Mouse (Mus musculus) urinary bladder, postnatal 0 days (tissue): Measurements from ENCODE around the gene Gp1ba. TPM values are rescaled to one million over a fixed set of nuclear protein-coding genes. Genes with fewer than 3 reads are reported as not detected.

ENCODE experiments used
- polyA plus RNA-seq: library from polyadenylated mRNA; unstranded; fragments of >200 nt; fragmentation: Nextera tagmentation; extraction: Ambion mirVana; gene quantifications from 2 replicates; pipeline ENCODE4 v1.2.1, GENCODE M21; 2015

Gp1ba gene
- polyA plus RNA-seq = 0.14 and 0.31 TPM in 2 replicates

GRCm38 (mm10) chr11:70638714-70639278, at the start of gene Gp1ba:
TSS of gene Gp1ba (plus strand) at chr11:70639122.

GRCm38 (mm10) chr11:70615516-70616093, 23.3 kb upstream of the Gp1ba start, which contains the start of gene 4930544D05Rik:
TSS of gene 4930544D05Rik (plus strand) at chr11:70615848.

DNA sequence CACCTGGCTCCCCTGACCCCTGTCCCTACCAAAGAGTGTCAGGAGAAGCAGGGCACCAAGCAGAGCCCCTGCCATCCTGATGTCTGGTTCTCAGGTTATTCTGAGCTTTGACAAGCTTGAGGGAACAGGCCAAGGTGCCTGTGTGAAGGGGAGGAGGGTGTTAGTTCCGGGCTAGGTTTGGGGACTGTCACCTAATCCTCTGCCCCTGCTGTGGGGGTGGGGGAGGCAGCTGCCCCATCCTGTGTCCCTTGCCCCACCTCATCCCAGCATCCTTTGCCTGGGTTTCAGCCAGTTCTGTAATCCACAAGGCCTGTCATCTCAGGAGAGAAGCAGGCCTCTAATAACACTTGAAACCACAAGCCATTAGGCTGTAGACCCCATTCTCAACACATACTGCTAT, 19.8 kb upstream of the Gp1ba start, which contains the start of gene Chrne:
TSS of gene Chrne (minus strand) at position 116 of the 400 bp plus-strand sequence.

DNA sequence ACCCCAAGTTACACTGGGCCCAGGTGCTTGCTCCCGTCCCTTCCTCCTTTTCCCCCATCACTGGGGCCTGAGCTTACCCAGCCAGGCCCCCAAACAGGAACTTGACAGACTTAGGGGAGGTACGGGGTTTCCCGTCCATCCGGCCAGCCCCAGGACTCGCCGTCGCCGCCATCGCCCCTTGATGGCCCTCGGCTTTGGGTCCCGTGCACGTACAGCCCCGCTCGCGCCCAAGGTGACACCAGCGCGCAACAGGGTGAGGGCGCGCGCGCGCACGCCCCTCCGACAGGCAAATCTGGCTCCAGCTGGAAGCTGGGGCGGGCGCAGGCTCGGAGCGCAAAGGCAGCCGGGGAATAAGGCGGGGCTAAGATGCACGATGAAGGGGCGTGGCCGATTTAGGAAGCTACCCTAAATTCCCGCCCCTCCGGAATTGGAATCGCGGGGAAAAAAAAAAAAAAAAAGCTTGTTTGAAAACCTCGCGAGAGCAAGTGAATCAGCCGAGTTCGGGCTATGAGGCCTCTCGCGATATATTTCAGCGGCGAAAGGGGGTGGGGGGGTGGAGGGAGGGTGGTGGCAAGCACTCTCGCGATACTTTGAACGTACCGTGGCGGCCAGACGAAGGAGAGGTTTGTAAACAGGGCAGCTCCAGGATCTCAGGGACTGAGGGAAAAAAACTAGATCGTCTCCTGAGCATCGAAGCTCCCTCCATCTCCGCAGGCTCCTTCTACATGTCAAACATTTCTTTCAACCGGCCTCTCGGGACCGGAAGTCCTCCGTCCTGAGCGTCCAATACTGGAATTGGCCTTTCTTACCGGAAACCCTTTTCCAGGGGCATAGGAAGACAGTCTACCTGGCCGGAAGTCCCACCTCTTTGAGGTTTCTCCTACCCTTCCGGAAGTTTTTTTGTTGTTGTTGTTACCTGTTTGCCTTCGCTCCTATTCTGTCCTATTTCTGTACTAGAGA, 8.0 kb downstream of the Gp1ba start, which contains the start of the genes Rnf167 and Slc25a11:
TSS of gene Rnf167 (plus strand) at position 545 of the 960 bp plus-strand sequence.
TSS of gene Slc25a11 (minus strand) at position 789 of the 960 bp plus-strand sequence.

GRCm38 (mm10) chr11:70654198-70654922, 15.4 kb downstream of the Gp1ba start, which contains the start of gene Pfn1:
TSS of gene Pfn1 (minus strand) at chr11:70654644.

DNA sequence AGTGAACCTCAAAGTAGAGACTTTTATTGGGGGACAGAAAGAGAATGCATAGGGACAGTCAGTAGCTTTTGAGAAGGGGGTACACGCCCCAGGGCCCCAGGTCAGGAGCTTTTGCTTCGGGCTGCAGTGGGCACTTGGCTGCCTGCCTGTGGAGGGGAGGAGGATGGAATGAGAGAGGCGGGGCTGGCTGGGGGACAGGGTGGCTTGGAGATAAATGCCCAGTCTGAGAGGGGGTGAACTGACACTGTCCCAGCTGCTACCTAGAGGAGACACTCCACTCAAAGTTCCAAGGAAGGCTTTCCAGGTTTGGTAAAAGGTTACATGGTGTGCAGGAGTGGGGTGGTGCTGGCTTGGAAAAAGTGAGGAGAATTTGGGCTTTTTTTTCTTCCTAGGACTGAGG, 18.0 kb downstream of the Gp1ba start, which contains the start of gene Eno3:
TSS of gene Eno3 (plus strand) at position 239 of the 400 bp plus-strand sequence.

DNA sequence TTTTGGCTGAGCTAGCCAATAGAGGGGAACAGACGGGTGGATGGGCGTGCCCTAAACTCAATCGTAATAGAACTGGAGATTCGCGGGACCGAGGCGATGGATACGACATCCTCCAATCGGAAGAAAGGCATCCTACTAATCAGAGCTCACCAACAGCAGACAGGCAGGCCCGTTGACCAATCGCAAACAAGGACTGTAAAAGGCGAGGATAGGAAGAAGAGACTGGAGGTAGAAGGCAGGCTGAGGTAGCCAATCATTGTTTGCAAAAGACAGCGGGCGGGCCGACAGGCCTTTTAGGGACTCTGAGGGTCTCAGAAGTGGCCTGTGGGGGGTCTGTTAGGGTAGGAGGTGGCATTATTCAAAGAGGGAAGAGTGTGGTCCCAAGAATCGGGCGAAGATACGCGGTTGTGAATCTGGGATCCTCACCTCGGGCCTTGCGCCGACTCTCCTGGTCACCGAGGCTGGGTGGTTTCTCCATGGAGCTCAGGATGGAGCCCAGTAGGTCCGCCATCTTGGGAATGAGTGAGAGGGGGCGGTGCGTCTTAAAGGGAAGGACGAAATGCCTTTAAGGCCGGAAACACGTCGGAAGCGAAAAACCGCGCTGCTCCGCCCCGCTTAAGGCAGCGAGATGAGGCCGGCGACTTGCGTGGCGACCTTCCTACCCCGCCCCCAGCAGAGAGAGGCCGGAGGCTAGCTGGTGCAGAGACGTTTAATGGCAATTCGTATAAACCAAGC, 30.0 kb downstream of the Gp1ba start, which contains the start of gene Spag7:
TSS of gene Spag7 (minus strand) at position 646 of the 735 bp plus-strand sequence.

DNA sequence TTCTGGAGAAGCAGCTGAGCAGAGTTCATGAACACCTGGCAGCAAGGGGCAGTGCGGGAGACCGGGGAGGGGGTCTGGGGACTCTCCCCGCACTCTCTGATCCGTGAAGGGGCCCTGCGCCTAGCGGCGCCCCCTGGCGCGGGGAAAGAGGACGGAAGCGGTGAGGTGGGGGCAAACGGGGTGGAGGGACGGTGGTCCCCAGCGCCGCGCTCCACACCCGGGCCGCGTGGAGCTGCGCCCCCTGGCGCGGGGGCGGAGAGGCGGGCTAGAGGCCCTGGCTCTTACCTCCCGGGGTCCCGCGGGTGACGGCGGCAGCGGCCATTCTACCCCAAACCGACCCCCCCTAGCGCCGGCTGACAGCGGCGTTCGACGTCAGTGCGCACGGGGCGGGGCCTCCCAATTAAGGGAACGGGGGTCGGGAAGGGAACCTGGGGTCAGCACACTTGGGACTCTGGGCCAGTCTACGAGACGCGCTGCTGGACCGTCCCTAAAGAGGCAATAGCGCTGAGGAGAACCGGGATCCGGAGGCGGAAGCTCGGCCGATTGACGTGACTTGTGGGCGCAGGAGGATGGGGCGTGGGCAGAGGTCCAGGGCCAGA, 48.8 kb downstream of the Gp1ba start, which contains the start of gene Camta2:
TSS of gene Camta2 (minus strand) at position 505 of the 599 bp plus-strand sequence.

Other genes starting within 250 kb of the Gp1ba start
- gene Pelp1, start 229.1 kb upstream of the Gp1ba start, polyA plus RNA-seq = 13.3 and 16.2 TPM in 2 replicates
- 8.3 and 12.3 TPM in 2 replicates for gene Arrb2, start 206.5 kb upstream of the Gp1ba start, polyA plus RNA-seq
- gene Med11, start 187.2 kb upstream of the Gp1ba start, polyA plus RNA-seq = 25.1 and 27.3 TPM in 2 replicates
- gene Zmynd15, start 179.7 kb upstream of the Gp1ba start, polyA plus RNA-seq = 0.55 and 0.74 TPM in 2 replicates
- gene Cxcl16, start 179.1 kb upstream of the Gp1ba start, polyA plus RNA-seq = 11.8 and 17.9 TPM in 2 replicates
- 2.0 and 2.8 TPM in 2 replicates for gene Tm4sf5, start 133.9 kb upstream of the Gp1ba start, polyA plus RNA-seq
- gene Vmo1, start 124.5 kb upstream of the Gp1ba start, polyA plus RNA-seq = 0.58 and 0.60 TPM in 2 replicates
- gene Gltpd2, start 119.9 kb upstream of the Gp1ba start, polyA plus RNA-seq = 0.30 and 0.48 TPM in 2 replicates
- gene Psmb6, start 113.8 kb upstream of the Gp1ba start, polyA plus RNA-seq = 523 and 588 TPM in 2 replicates
- not detected in 2 replicates for gene Gm40193, start 106.2 kb upstream of the Gp1ba start, polyA plus RNA-seq
- 11.7 and 12.5 TPM in 2 replicates for gene Pld2, start 99.1 kb upstream of the Gp1ba start, polyA plus RNA-seq
- gene Mink1, start 76.2 kb upstream of the Gp1ba start, polyA plus RNA-seq = 6.9 and 7.3 TPM in 2 replicates
- gene 4930544D05Rik, start 23.3 kb upstream of the Gp1ba start, polyA plus RNA-seq = not detected in 2 replicates
- 0.57 and 0.93 TPM in 2 replicates for gene Chrne, start 19.9 kb upstream of the Gp1ba start, polyA plus RNA-seq
- gene Rnf167, start 8.1 kb downstream of the Gp1ba start, polyA plus RNA-seq = 54.3 and 65.0 TPM in 2 replicates
- gene Slc25a11, start 8.4 kb downstream of the Gp1ba start, polyA plus RNA-seq = 107 and 111 TPM in 2 replicates
- 2,757 and 3,152 TPM in 2 replicates for gene Pfn1, start 15.5 kb downstream of the Gp1ba start, polyA plus RNA-seq
- 94.5 and 97.9 TPM in 2 replicates for gene Eno3, start 18.1 kb downstream of the Gp1ba start, polyA plus RNA-seq
- gene Spag7, start 30.3 kb downstream of the Gp1ba start, polyA plus RNA-seq = 132 and 135 TPM in 2 replicates
- 10.6 and 12.4 TPM in 2 replicates for gene Camta2, start 49.0 kb downstream of the Gp1ba start, polyA plus RNA-seq
- gene Inca1, start 61.0 kb downstream of the Gp1ba start, polyA plus RNA-seq = 1.3 and 2.4 TPM in 2 replicates
- gene Kif1c, start 61.4 kb downstream of the Gp1ba start, polyA plus RNA-seq = 4.8 and 5.8 TPM in 2 replicates
- 3.5 and 3.6 TPM in 2 replicates for gene Zfp3, start 125.1 kb downstream of the Gp1ba start, polyA plus RNA-seq
- gene Scimp, start 173.5 kb downstream of the Gp1ba start, polyA plus RNA-seq = 0.53 TPM in 1 of 2 replicates, not detected in the other
- gene Rabep1, start 205.7 kb downstream of the Gp1ba start, polyA plus RNA-seq = 22.8 and 26.2 TPM in 2 replicates